Mouse (Mus musculus) heart, embryonic 11.5 days (tissue): ENCODE data around the gene Ssbp4. TPM values are rescaled to one million over a fixed set of nuclear protein-coding genes. Genes with fewer than 3 reads are reported as not detected.

Experiments used
- ATAC-seq: fragments of 200-750 bp; cut with Nextera tagmentation; replicated peaks from 2 replicates; pipeline ENCODE4 v1.8.0; 2017; ENCODE audit warnings: moderate library complexity; ENCODE audit not compliant: insufficient number of reproducible peaks, low FRiP score, low TSS enrichment
- H3K27ac ChIP-seq: fragments of 300-500 bp; sonication (generic); 2 replicates; pipeline ENCODE4 v1.5.1; 2014; ENCODE audit warnings: mild to moderate bottlenecking, low read depth, low read length
- H3K27me3 ChIP-seq: fragments of 300-500 bp; sonication (generic); 2 replicates; pipeline ENCODE4 v1.6.1; 2014; ENCODE audit warnings: mild to moderate bottlenecking, low read length, mixed read lengths; ENCODE audit not compliant: control insufficient read depth, insufficient read depth
- H3K36me3 ChIP-seq: fragments of 300-500 bp; sonication (generic); 2 replicates; pipeline ENCODE4 v1.6.1; 2014; ENCODE audit warnings: mild to moderate bottlenecking, low read length, moderate library complexity, mixed read lengths; ENCODE audit not compliant: control insufficient read depth, insufficient read depth
- H3K4me1 ChIP-seq: fragments of 300-500 bp; sonication (generic); 2 replicates; pipeline ENCODE4 v1.6.1; 2014; ENCODE audit warnings: low read length; ENCODE audit not compliant: control insufficient read depth, insufficient read depth
- H3K4me2 ChIP-seq: fragments of 300-500 bp; sonication (generic); 2 replicates; pipeline ENCODE4 v1.6.1; 2014; ENCODE audit warnings: mild to moderate bottlenecking, moderate library complexity
- H3K4me3 ChIP-seq: fragments of 300-500 bp; sonication (generic); 2 replicates; pipeline ENCODE4 v1.5.1; 2014; ENCODE audit warnings: low read depth, low read length
- H3K9ac ChIP-seq: fragments of 300-500 bp; sonication (generic); 2 replicates; pipeline ENCODE4 v1.6.1; 2014; ENCODE audit warnings: mild to moderate bottlenecking, low read depth, low read length, moderate library complexity
- H3K9me3 ChIP-seq: fragments of 300-500 bp; sonication (generic); replicated peaks from 2 replicates; pipeline ENCODE4 v1.6.1; 2016; ENCODE audit warnings: low read length; ENCODE audit not compliant: control insufficient read depth
- WGBS: fragments of 180-500 bp; shearing (Covaris S2); extraction: QIAGEN DNeasy Blood & Tissue Kit; methylation state at CpG from one replicate; pipeline ENCODE4 v1.1.7; 2014; ENCODE audit not compliant: insufficient replicate concordance; 5-methylcytosine and 5-hydroxymethylcytosine counted together
- polyA plus RNA-seq: library from polyadenylated mRNA; unstranded; fragments of >200 nt; fragmentation: Nextera tagmentation; extraction: Ambion mirVana; gene quantifications from 2 replicates; pipeline ENCODE4 v1.2.1, GENCODE M21; 2014

Ssbp4 gene
- polyA plus RNA-seq, 1 experiment from 2014 or later, result 78.9 TPM

- no peak for ATAC-seq
- Histone ChIP-seq H3K4me1 (peaks cover 16% of the 10 kb centered on the region), H3K4me3 (no peak overlapping the region), H3K36me3 (no peaks in the 10 kb centered on the region), H3K27me3 (peaks cover 4% of the 10 kb centered on the region; the same call in 1 of the 2 replicates), H3K9ac (no peak overlapping the region), H3K4me2 (no peak overlapping the region), H3K9me3 (no peaks in the 10 kb centered on the region), H3K27ac (no peak overlapping the region)
- 76% methylated on average over 5 of the region's 5 CpGs for WGBS
Observed at GRCm38 (mm10) chr8:70614469-70614868, 5.8 kb upstream of the Ssbp4 start.

GRCm38 (mm10) chr8:70613763-70614162 lies 5.1 kb upstream of the Ssbp4 start:
- H3K4me3 ChIP-seq, result no peak overlapping the region
- no peak overlapping the region for H3K4me2 ChIP-seq
- WGBS, result 28% methylated on average over 1 of the region's 1 CpGs
- H3K9me3 ChIP-seq, result no peaks in the 10 kb centered on the region
- no peak overlapping the region for H3K27ac ChIP-seq
- ATAC-seq, result no peak
- no peak overlapping the region for H3K9ac ChIP-seq
- H3K27me3 ChIP-seq, result peaks cover 4% of the 10 kb centered on the region; the same call in 1 of the 2 replicates
- no peaks in the 10 kb centered on the region for H3K36me3 ChIP-seq
- peaks cover 18% of the 10 kb centered on the region for H3K4me1 ChIP-seq

DNA sequence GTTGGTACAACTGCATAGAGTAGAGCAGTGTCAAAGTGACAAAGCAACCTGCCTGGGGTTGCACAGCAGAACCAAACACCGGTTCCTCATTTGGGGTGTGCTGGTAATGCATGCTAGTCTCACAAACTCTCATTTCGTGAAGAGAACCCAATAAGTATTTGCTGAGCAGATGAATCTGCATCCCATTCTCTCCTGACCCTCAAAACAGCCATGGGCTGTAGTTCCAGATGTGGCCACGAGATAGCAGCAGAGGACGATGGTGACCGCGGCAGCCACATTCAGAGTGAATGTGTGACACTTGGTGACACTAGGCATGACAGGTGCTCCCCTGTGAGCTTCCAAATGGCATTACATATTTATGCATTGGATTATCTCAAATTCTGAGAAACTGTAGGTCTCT lies 3.2 kb upstream of the Ssbp4 start:
- 2% methylated on average over 6 of the region's 6 CpGs for WGBS
- Histone ChIP-seq H3K4me3 (peak overlapping the region; percentile 58), H3K4me2 (peak overlapping the region; percentile 100), H3K9me3 (no peaks in the 10 kb centered on the region), H3K9ac (peak overlapping the region; percentile 73; the same call in 1 of the 2 replicates), H3K36me3 (no peaks in the 10 kb centered on the region), H3K27ac (peak overlapping the region; percentile 54; the same call in 1 of the 2 replicates), H3K4me1 (peaks cover 21% of the 10 kb centered on the region), H3K27me3 (no peaks in the 10 kb centered on the region)
- ATAC-seq, result no peak

DNA sequence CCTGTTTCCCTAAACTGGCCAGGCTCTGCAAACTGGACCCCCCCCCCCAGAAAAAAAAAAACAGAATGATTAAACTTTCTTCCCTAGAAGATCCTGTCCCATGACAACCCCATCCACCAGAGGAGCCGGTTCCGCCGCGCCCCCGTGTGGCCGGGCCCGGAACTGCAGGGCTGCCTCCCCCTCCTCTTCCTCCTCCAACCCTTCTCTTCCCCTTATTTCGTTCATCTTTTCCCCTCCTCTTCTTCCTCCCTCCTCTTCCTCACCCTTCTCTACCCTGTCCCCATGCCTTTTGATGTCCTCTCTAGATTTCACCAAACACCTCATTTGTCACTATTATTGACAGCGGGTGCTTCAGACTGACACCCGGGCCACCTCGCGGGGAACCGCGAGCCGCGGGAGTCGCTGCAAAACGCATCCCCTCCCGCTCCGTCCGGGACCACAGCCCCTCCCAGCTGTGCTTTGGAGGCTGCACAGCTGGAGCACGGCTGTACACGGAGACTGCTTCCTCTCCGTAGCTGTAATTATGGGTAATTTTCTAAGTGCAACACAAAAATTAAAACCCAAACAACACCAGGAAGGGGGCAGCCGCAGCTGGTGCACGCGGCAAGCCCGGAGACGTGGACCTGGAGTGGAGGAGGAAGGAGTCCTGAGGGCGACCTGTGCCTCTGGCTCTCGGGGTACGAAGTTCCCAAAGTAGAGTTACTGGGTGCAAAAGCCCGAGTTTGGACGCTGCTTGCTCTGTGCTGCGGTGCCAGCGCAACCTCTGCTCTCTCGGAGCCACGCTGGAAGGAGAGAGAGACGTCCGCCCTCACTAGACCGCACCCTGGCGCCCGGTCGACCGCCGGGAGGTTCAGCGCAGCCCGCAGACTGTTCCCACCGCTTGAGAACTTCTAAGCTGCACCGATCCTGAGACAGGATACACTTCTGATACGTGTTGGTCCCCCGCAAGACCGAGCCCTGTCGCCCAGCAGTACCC lies 2.4 kb upstream of the Ssbp4 start:
- no peaks in the 10 kb centered on the region for H3K36me3 ChIP-seq
- no peaks in the 10 kb centered on the region for H3K27me3 ChIP-seq
- peak overlapping the region; percentile 58 for H3K4me3 ChIP-seq
- no peak for ATAC-seq
- H3K27ac ChIP-seq, result peak overlapping the region; percentile 99
- under 1% methylated on average over 54 of the region's 54 CpGs for WGBS
- H3K4me1 ChIP-seq, result peaks cover 21% of the 10 kb centered on the region
- peak overlapping the region; percentile 86 for H3K9ac ChIP-seq
- H3K9me3 ChIP-seq, result no peaks in the 10 kb centered on the region
- H3K4me2 ChIP-seq, result peak overlapping the region; percentile 100

- WGBS, result 1% methylated on average over 43 of the region's 45 CpGs
- peak overlapping the region; percentile 86 for H3K9ac ChIP-seq
- peak overlapping the region; percentile 99 for H3K27ac ChIP-seq
- no peaks in the 10 kb centered on the region for H3K9me3 ChIP-seq
- ATAC-seq, result peak; percentile 62
- H3K27me3 ChIP-seq, result no peaks in the 10 kb centered on the region
- H3K4me1 ChIP-seq, result peaks cover 24% of the 10 kb centered on the region
- H3K36me3 ChIP-seq, result no peaks in the 10 kb centered on the region
- peak overlapping the region; percentile 100 for H3K4me2 ChIP-seq
- peak overlapping the region; percentile 58 for H3K4me3 ChIP-seq
Observed at GRCm38 (mm10) chr8:70609849-70610795, 1.4 kb upstream of the Ssbp4 start.

DNA sequence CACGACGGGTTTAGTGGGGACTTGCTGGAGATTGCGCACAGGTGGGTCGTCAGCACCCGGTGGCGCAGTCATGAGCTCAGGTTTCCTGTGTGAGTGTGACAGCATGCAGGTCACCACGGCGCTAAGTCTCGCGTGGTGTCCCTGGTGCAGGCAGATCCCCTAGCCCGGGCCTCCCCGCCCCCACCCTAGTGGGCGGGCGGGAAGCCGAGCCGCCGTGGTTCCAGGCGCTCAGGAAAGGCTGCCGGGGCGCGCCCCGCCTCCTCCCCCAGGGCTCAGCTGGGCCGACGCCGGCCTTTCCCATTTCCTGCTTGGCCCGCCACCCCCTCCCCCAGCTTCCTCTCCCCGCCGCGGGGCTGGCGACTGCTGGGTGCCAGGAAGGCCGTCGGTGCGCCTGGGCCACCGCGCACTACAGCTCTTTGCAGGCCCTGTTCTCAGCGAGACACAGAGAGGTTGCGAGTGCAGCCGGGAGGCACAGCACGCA lies 736 bp upstream of the Ssbp4 start:
- H3K27ac ChIP-seq, result peak overlapping the region; percentile 99
- H3K27me3 ChIP-seq, result no peaks in the 10 kb centered on the region
- under 1% methylated on average over 37 of the region's 39 CpGs for WGBS
- no peaks in the 10 kb centered on the region for H3K9me3 ChIP-seq
- H3K9ac ChIP-seq, result peak overlapping the region; percentile 86
- H3K4me1 ChIP-seq, result peaks cover 24% of the 10 kb centered on the region
- peak overlapping the region; percentile 100 for H3K4me2 ChIP-seq
- peak overlapping the region; percentile 58 for H3K4me3 ChIP-seq
- no peaks in the 10 kb centered on the region for H3K36me3 ChIP-seq
- peak; percentile 70 for ATAC-seq

DNA sequence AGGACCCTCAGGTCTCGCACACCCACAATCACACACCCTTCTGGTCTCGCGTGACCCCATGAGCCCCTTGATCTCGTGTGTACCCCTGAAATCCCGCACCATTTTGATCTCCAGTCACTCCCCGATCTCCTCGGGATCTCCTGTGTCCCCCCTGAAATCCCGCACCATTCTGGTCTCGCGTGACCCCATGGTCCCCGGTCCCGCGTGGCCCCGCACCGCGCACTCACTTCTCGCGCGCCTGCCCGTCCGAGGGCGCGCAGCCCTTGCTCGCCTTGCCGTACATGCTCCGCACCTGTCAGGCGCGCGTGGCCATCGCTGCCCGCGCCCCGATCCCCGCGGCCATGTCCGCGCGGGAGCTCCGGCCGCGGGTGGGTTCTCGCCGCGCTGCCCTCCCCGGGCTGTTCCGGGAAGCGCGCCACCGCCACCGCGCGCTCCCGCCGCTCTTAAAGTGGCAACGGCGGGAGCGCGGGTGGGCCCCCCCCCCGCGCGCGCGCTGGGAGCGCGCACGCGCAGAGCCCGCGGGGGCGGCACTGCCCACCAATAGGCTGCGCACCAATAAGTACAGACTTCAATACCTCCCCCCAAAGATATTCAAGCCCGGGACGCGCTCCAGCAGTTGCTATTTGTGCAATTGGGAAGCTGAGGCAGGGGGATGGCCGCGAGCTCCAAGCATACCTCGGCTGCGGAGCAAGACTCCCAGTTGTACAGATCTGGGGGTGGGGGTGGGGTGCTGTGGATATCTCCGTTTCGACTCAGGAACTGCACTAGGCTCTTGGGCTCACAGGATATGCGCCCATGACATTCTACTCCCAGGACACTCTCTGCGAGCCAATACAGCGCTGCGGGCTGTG lies 549 bp downstream of the Ssbp4 start:
- Histone ChIP-seq H3K4me2 (peak overlapping the region; percentile 100), H3K27me3 (no peaks in the 10 kb centered on the region), H3K36me3 (no peaks in the 10 kb centered on the region; the same call in 1 of the 2 replicates), H3K9me3 (no peaks in the 10 kb centered on the region), H3K4me1 (peaks cover 24% of the 10 kb centered on the region), H3K27ac (peak overlapping the region; percentile 99), H3K9ac (peak overlapping the region; percentile 94), H3K4me3 (peak overlapping the region; percentile 78)
- 2% methylated on average over 81 of the region's 84 CpGs for WGBS
- ATAC-seq, result no peak
